Mouse (Mus musculus) MEL-GATA-1-ER (cell line): ENCODE data around the gene Qars.
A peak's percentile ranks its signal among the peaks of the same experiment; 100 is the strongest.

Experiments used
- DNase-seq: peaks from one replicate; pipeline ENCODE4 v3.0.0-alpha.2; 2012; ENCODE audit warnings: low read depth; ENCODE audit errors: extremely low read depth

The Qars gene

GRCm38 (mm10) chr9:108507619-108508434 lies at the start of gene Qars:
Gene Qars, plus strand, starts transcription at chr9:108507706.
- DNase-seq = peak; percentile 95

GRCm38 (mm10) chr9:108459939-108460318 lies 47.6 kb upstream of the Qars start:
- DNase-seq = no peak

- DNase-seq = no peak
Observed at GRCm38 (mm10) chr9:108460319-108461178, 47.0 kb upstream of the Qars start, which contains the start of gene Ccdc71. Gene Ccdc71, plus strand, starts transcription at chr9:108460527.

- DNase-seq = no peak
Observed at GRCm38 (mm10) chr9:108461181-108461631, 46.3 kb upstream of the Qars start, which contains the start of gene Klhdc8b. Gene Klhdc8b, minus strand, starts transcription at chr9:108461581.

- no peak for DNase-seq
Observed at GRCm38 (mm10) chr9:108461675-108462074, 45.8 kb upstream of the Qars start.

GRCm38 (mm10) chr9:108462192-108462591 lies 45.3 kb upstream of the Qars start:
- DNase-seq = no peak

GRCm38 (mm10) chr9:108463713-108464112 lies 43.8 kb upstream of the Qars start:
- DNase-seq = no peak

- DNase-seq = no peak
Observed at GRCm38 (mm10) chr9:108466219-108466618, 41.3 kb upstream of the Qars start.

- no peak for DNase-seq
Observed at GRCm38 (mm10) chr9:108469430-108469829, 38.1 kb upstream of the Qars start.

- DNase-seq = no peak
Observed at GRCm38 (mm10) chr9:108469845-108470244, 37.7 kb upstream of the Qars start.

GRCm38 (mm10) chr9:108474528-108474927 lies 33.0 kb upstream of the Qars start:
- DNase-seq = no peak

- DNase-seq = no peak
Observed at GRCm38 (mm10) chr9:108478638-108479156, 28.8 kb upstream of the Qars start.

- no peak for DNase-seq
Observed at GRCm38 (mm10) chr9:108479241-108479640, 28.3 kb upstream of the Qars start.

- no peak for DNase-seq
Observed at GRCm38 (mm10) chr9:108479721-108480351, 27.7 kb upstream of the Qars start, which contains the start of gene Lamb2. Gene Lamb2, plus strand, starts transcription at chr9:108479736.

GRCm38 (mm10) chr9:108480813-108481519 lies 26.5 kb upstream of the Qars start:
- DNase-seq = no peak

- no peak for DNase-seq
Observed at GRCm38 (mm10) chr9:108481520-108482210, 25.8 kb upstream of the Qars start.

- DNase-seq = no peak
Observed at GRCm38 (mm10) chr9:108483051-108483790, 24.3 kb upstream of the Qars start.

GRCm38 (mm10) chr9:108484021-108484420 lies 23.5 kb upstream of the Qars start:
- no peak for DNase-seq

GRCm38 (mm10) chr9:108485301-108485875 lies 22.1 kb upstream of the Qars start:
- no peak for DNase-seq
